Mouse (Mus musculus) stomach, postnatal 0 days (tissue): ENCODE results near the gene Grhpr.

ENCODE experiments used
- CTCF ChIP-seq: IDR thresholded peaks from 2 replicates; pipeline ENCODE4 v1.5.1; 2016; ENCODE audit warnings: antibody characterized with exemption, low read depth, mild to moderate bottlenecking, moderate library complexity
- EP300 ChIP-seq: optimal IDR thresholded peaks from 2 replicates; pipeline ENCODE3; 2016; ENCODE audit warnings: antibody characterized with exemption

GRCm38 (mm10) chr4:45015615-45016014 is 34.4 kb downstream of the Grhpr start:
- TF ChIP-seq EP300 (no peak), CTCF (peak; percentile 87)
